Mouse (Mus musculus): ENCODE data around the gene Sgk2.
"Not testable (repeated sequence)": the region's sequence is repeated elsewhere in the genome, so short reads cannot be mapped to it uniquely, and the experiment has no call there.

Sgk2 gene

GRCm38 (mm10) chr2:163058981-163059380 is 71.9 kb downstream of the Sgk2 start:
- DNase-seq (ENCODE audit: low read depth, low spot score): not testable (repeated sequence)

GRCm38 (mm10) chr2:163060630-163061029 is 73.5 kb downstream of the Sgk2 start:
- no peak for DNase-seq (ENCODE audit: low read depth, low spot score)

GRCm38 (mm10) chr2:163061203-163062118 is 74.3 kb downstream of the Sgk2 start:
- DNase-seq (ENCODE audit: low read depth, low spot score): no peak

GRCm38 (mm10) chr2:163062119-163062508 is 75.0 kb downstream of the Sgk2 start:
- no peak for DNase-seq (ENCODE audit: low read depth, low spot score)
